Mouse (Mus musculus): Measurements from ENCODE around the gene Adam8.
A peak's percentile ranks its signal among the peaks of the same experiment; 100 is the strongest.

The Adam8 gene

DNA sequence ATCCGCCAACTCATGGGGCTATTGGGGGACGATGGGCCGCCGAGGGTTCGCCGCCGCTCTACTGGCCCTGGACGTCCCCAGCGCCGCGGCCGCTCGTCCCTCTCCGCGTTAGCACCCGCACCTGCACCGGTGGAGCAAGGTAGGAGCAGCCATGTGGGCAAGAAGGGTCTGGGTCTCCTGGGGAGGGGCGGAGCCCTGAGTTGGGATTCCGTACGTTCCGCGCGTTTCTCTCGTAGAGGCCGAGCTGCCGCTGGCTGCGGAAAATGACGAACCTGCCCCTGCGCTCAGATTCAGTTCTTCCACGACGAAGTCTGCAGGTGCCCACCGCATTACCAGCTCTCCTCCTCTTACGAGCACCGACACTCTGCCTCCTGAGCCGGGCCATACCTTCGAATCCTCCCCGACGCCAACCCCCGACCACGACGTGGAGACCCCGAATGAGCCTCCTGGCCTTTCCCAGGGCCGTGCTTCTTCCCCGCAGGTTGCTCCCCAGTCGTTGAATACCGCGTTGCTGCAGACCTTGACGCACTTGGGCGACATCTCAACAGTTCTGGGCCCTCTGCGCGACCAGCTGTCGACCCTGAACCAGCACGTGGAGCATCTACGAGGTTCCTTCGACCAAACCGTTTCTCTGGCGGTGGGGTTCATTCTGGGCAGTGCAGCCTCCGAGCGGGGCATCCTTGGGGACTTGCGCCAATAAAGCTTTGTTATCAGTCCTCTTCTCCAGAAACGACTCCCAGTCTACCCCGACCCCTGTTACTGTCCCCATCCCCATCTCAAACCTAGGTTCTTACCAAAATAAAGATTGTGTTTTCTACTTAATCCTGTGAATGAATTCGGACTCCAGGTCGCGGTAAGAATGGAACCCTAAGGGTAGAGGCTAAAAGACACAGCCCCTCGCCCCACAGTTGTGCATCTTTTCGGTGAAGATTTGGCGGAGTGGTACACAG lies 47.8 kb downstream of the Adam8 start:
- DNase-seq, result no peak

DNA sequence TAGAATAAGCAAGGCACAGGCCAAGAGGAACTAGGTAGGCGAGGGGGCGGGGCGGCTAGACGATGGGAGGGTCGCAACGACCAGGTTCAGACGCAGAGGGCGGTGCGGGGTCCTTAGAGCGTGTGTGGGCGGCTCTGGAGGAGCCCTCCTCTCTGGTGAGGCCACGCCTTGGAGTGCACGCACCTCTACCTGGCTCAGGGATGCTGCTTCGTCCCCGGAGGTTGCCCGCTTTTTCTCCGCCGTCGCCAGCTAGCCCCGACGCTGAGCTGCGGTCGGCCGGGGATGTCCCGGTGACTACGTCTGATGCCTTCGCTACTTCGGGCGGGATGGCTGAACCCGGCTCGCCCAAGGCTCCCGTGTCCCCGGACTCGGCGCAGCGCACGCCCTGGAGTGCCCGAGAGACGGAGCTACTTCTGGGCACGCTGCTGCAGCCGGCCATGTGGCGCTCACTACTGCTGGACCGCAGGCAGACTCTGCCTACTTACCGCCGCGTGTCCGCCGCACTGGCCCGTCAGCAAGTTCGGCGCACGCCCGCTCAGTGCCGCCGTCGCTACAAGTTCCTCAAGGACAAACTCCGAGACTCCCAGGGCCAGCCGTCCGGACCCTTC lies 48.6 kb downstream of the Adam8 start, which contains the start of gene Utf1:
Gene Utf1, plus strand, starts transcription at position 116 of the 608 bp plus-strand sequence.
- peak; percentile 21 to 36 for DNase-seq

DNA sequence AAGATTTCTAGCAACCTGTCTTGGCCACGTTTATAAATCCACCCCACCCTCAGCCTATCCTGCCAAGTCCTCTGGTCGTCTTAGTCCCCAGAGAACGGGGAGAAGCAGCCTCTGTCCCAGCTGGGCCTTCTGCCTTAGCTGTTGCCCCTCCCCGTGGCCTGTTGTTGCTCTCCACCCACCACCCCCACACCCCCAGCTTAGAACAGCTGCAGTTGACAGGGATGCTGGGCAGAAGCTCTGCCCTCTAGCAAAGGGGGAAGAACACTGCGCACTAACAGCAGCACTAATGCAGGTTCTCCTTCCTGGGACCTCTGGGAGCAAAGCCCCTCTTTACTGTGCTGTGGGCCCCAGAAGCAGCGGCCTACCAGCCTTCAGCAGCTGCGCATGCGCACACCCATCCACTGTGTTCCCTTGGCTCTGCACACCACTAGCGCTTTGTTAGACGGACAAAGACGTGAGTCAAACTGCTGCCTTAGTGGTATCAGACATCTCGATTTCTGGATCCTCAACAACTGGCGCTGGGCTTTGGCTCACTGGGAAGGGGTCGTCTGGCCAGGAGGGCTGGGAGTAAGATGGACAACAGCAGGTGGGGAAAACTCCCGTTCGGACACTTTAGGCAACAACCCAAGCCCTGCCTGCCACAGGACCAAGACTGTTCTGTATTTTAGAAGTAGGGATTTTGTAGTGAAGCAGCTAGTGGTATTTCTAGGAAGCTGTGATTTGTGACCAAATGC lies 51.7 kb downstream of the Adam8 start:
- DNase-seq, result peak in 1 of 2 experiments; percentile 17

DNA sequence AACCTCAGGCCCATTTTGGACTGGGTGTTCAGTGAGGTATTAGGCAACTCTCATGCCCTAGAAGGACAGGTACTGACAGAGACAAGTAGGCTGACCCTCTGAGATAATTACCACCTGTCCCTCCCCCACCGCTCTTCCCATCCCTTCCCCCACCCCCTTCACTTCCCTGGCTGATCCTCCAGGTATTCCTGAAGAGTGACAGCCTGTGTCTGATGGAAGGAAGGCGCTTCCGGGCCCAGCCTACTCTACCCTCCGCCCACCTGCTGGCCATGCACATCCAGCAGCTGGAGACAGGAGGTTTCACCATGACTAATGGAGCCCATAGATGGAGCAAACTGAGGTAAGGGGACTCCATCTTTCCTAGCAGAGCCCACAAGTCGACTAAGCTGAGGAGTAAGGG lies 54.6 kb downstream of the Adam8 start:
- no peak for DNase-seq

DNA sequence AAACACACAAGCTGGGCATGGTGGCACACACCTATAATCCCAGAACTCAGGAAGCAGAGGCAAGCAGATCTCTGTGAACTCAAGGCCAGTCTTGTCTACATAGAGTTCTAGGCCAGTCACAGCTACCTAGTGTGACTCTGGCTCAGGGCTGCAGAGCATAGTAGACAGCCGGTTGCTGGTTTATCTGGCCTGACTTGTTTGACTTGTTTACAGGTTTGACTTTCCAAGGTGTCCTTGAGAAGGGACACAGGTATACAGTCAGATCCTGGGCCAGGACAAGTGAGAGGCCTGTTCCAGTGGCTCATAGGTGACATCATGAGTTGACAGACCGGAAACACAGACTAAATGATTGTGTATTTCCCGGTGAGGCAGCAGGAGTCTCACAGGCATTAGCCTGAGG lies 55.2 kb downstream of the Adam8 start:
- no peak for DNase-seq

DNA sequence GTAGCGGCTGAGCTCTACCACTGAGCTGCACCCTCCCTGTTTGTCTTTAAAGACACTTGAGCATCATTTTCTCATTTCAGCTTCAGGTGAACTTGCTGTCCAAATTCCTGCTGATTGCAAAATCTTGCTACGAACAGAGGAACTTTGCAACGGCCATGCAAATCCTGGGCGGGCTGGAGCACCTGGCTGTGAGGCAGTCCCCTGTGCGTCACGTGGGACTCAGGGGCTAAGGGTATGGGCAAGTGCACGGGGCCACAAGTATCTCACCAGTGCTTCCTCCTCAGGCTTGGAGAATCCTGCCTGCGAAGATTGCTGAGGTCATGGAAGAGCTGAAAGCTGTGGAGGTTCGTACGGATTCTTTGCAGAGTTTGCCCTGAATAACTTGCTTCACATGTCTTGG lies 55.7 kb downstream of the Adam8 start:
- no peak for DNase-seq

DNA sequence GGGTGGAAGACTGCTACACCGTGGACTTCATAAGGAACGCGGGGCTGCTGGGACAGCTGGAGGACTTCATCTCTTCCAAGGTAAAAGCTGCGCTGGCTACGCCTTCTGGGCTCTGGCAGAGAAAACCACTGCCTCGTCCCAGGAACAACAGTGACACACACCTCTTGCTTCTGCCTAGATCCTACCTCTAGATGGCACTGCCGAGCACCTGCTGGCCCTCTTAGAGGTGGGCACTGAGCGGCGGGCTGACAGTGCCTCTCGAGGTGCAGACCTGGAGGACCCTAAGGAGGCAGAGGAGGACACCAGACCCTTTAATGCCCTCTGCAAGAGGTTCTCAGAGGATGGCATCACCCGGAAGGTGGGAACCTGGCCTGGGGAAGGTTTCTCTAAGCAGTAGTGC lies 61.6 kb downstream of the Adam8 start:
- peak in 1 of 2 experiments; percentile 43 for DNase-seq

Data from lung, postnatal 4 days (tissue).